Mouse (Mus musculus) lung, adult 2 months (tissue): ENCODE measurements around the gene Gm42669.

ENCODE experiments used
- CTCF ChIP-seq: fragments of 200-500 bp; IDR thresholded peaks from 2 replicates; pipeline ENCODE4 v1.5.1; 2011; ENCODE audit warnings: mild to moderate bottlenecking, low read length, control low read depth; ENCODE audit not compliant: insufficient read depth
- POLR2A ChIP-seq: fragments of 200-500 bp; IDR thresholded peaks from 2 replicates; pipeline ENCODE4 v1.6.1; 2011; ENCODE audit warnings: low read depth, mild to moderate bottlenecking, control low read depth, low read length, borderline replicate concordance; ENCODE audit errors: extremely low read depth

DNA sequence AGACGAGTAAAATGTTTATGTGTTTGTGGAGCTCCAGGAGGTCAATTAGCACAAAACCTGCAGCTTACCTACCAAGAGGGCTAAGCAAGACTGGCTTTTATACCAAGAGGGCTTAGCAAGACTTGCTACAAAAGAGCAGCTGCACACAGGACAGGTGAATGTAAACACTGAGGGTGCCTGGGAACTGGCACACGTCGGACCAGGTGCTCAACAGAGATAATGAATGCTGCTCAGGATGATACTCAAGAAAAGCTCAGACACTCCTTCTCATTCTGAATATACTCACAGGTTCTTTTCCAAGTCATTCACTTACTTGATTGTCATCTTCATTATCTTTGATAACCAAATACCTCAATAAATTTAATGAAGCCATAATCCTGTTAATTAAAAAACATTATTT, 49.5 kb downstream of the Gm42669 start:
- no peak for TF ChIP-seq CTCF
- no peak for TF ChIP-seq POLR2A
